Mouse (Mus musculus): ENCODE measurements around the gene Supt20.
"Not testable (repeated sequence)": the region's sequence is repeated elsewhere in the genome, so short reads cannot be mapped to it uniquely, and the experiment has no call there.

The Supt20 gene

GRCm38 (mm10) chr3:54704106-54704505, 11.5 kb downstream of the Supt20 start:
- DNase-seq (ENCODE audit: low read depth), result not testable (repeated sequence)

- DNase-seq (ENCODE audit: low read depth), result no peak
These were observed 16.4 kb downstream of the Supt20 start for GRCm38 (mm10) chr3:54708972-54709371.

GRCm38 (mm10) chr3:54714253-54714652, 21.6 kb downstream of the Supt20 start, which contains the start of gene Gm21958:
TSS of gene Gm21958 (minus strand) at chr3:54714353.
- DNase-seq (ENCODE audit: low read depth), result no peak

GRCm38 (mm10) chr3:54715461-54715860, 22.9 kb downstream of the Supt20 start:
- DNase-seq (ENCODE audit: low read depth), result no peak

GRCm38 (mm10) chr3:54717348-54717747, 24.7 kb downstream of the Supt20 start:
- no peak for DNase-seq (ENCODE audit: low read depth)

- DNase-seq (ENCODE audit: low read depth), result no peak
These were observed 26.3 kb downstream of the Supt20 start for GRCm38 (mm10) chr3:54718947-54719346.

- no peak for DNase-seq (ENCODE audit: low read depth)
These were observed 31.3 kb downstream of the Supt20 start for GRCm38 (mm10) chr3:54723741-54724500.

GRCm38 (mm10) chr3:54725344-54725743, 32.7 kb downstream of the Supt20 start:
- no peak for DNase-seq (ENCODE audit: low read depth)

- no peak for DNase-seq (ENCODE audit: low read depth)
These were observed 35.0 kb downstream of the Supt20 start for GRCm38 (mm10) chr3:54727588-54727987.

- no peak for DNase-seq (ENCODE audit: low read depth)
These were observed 35.5 kb downstream of the Supt20 start for GRCm38 (mm10) chr3:54728100-54728499.

GRCm38 (mm10) chr3:54731626-54732150, 39.1 kb downstream of the Supt20 start:
- no peak for DNase-seq (ENCODE audit: low read depth)

- no peak for DNase-seq (ENCODE audit: low read depth)
These were observed 39.8 kb downstream of the Supt20 start for GRCm38 (mm10) chr3:54732371-54732770.

- no peak for DNase-seq (ENCODE audit: low read depth)
These were observed 42.0 kb downstream of the Supt20 start for GRCm38 (mm10) chr3:54734411-54735246.

- DNase-seq (ENCODE audit: low read depth), result no peak
These were observed 42.8 kb downstream of the Supt20 start, which contains the start of the genes Exosc8 and Alg5 for GRCm38 (mm10) chr3:54735247-54736046. TSS of gene Exosc8 (minus strand) at chr3:54735393. TSS of gene Alg5 (plus strand) at chr3:54735539.

GRCm38 (mm10) chr3:54736101-54736927, 43.7 kb downstream of the Supt20 start:
- DNase-seq (ENCODE audit: low read depth), result no peak

- DNase-seq (ENCODE audit: low read depth), result no peak
These were observed 44.7 kb downstream of the Supt20 start for GRCm38 (mm10) chr3:54737317-54737716.

GRCm38 (mm10) chr3:54741965-54742364, 49.4 kb downstream of the Supt20 start:
- no peak for DNase-seq (ENCODE audit: low read depth)

- no peak for DNase-seq (ENCODE audit: low read depth)
These were observed 53.2 kb downstream of the Supt20 start for GRCm38 (mm10) chr3:54745799-54746198.

GRCm38 (mm10) chr3:54753411-54753810, 60.8 kb downstream of the Supt20 start:
- DNase-seq (ENCODE audit: low read depth), result no peak

GRCm38 (mm10) chr3:54755145-54756041, 62.8 kb downstream of the Supt20 start, which contains the start of gene Smad9:
TSS of gene Smad9 (plus strand) at chr3:54755582.
- DNase-seq (ENCODE audit: low read depth), result no peak

All from fibroblast of lung, adult 2 months (primary cell).